Mouse (Mus musculus) MEL (cell line): ENCODE measurements at regions not wholly inside any gene's neighbourhood (a gene's known extent, or its start where the extent isn't known, plus 50 kb on each side); places are given as distances from the start of the nearest gene placed in this dataset.

Source experiments
- CTCF ChIP-seq, 3 experiments: IDR thresholded peaks in 2 of 3; conservative IDR thresholded peaks in 1 of 3; 2 replicates each; pipeline ENCODE4 v1.5.1; 2011 to 2012; ENCODE audit warnings: low read length in 3 of 3, low read depth in 2 of 3, mild to moderate bottlenecking in 2 of 3, improper control_type of control experiment in 1 of 3, inconsistent platforms in 1 of 3, mixed read lengths in 1 of 3, moderate library complexity in 1 of 3; ENCODE audit not compliant: control insufficient read depth in 1 of 3, insufficient read depth in 1 of 3, poor library complexity in 1 of 3, severe bottlenecking in 1 of 3
- MXI1 ChIP-seq: IDR thresholded peaks from 2 replicates; pipeline ENCODE4 v1.6.1; 2011; ENCODE audit warnings: mild to moderate bottlenecking, low read depth, low read length, improper control_type of control experiment
- POLR2A ChIP-seq, 2 experiments: IDR thresholded peaks; 2 replicates each; pipeline ENCODE4 v1.6.1; 2011 to 2012; ENCODE audit warnings: low read length in 2 of 2, mild to moderate bottlenecking in 2 of 2, control low read depth in 1 of 2, improper control_type of control experiment in 1 of 2, low read depth in 1 of 2, moderate library complexity in 1 of 2; ENCODE audit not compliant: control insufficient read depth in 1 of 2, insufficient read depth in 1 of 2, poor library complexity in 1 of 2
- RAD21 ChIP-seq: IDR thresholded peaks from 2 replicates; pipeline ENCODE4 v1.6.1; 2011; ENCODE audit warnings: mild to moderate bottlenecking, low read depth, low read length, improper control_type of control experiment
- ZNF384 ChIP-seq: IDR thresholded peaks from 2 replicates; pipeline ENCODE4 v1.6.1; 2012; ENCODE audit warnings: low read depth, mild to moderate bottlenecking, inconsistent platforms, low read length, improper control_type of control experiment

- TF ChIP-seq RAD21 (no peak), POLR2A (IDR thresholded peaks at IDR 0.05; ENCODE audit: control insufficient read depth in 1 of 2, insufficient read depth in 1 of 2, low read depth in 1 of 2, low read length in 2 of 2, poor library complexity in 1 of 2) (no peak), MXI1 (no peak), CTCF (IDR thresholded peaks at IDR 0.05 in 2 of 3, conservative IDR thresholded peaks at IDR 0.05 in 1 of 3; ENCODE audit: control insufficient read depth in 1 of 3, insufficient read depth in 1 of 3, low read depth in 2 of 3, low read length in 3 of 3, poor library complexity in 1 of 3, severe bottlenecking in 1 of 3) (no peak), ZNF384 (no peak)
These were observed 212.9 kb upstream of the Gm11042 start for GRCm38 (mm10) chr12:74528983-74529566.
